Mouse (Mus musculus) hindbrain, embryonic 10.5 days (tissue): ENCODE measurements around the gene Akt1s1. TPM values are rescaled to one million over a fixed set of nuclear protein-coding genes. Genes with fewer than 3 reads are reported as not detected.
A peak's percentile ranks its signal among the peaks of the same experiment; 100 is the strongest.

Experiments
- DNase-seq: peaks from one replicate; pipeline ENCODE4 v3.0.0-alpha.2; 2017; ENCODE audit warnings: low spot score
- H3K27ac ChIP-seq: fragments of 300-500 bp; sonication (generic); 2 replicates; pipeline ENCODE4 v1.5.1; 2016; ENCODE audit warnings: mild to moderate bottlenecking, moderate library complexity
- H3K27me3 ChIP-seq: fragments of 300-500 bp; sonication (generic); 2 replicates; pipeline ENCODE4 v1.6.1; 2016; ENCODE audit warnings: mild to moderate bottlenecking; ENCODE audit not compliant: poor library complexity, insufficient read depth, severe bottlenecking
- H3K36me3 ChIP-seq: fragments of 300-500 bp; sonication (generic); 2 replicates; pipeline ENCODE4 v1.6.1; 2016; ENCODE audit warnings: mild to moderate bottlenecking, moderate library complexity
- H3K4me1 ChIP-seq: fragments of 300-500 bp; sonication (generic); replicated peaks from 2 replicates; pipeline ENCODE4 v1.6.1; 2016; ENCODE audit warnings: mild to moderate bottlenecking
- H3K4me3 ChIP-seq: fragments of 300-500 bp; sonication (generic); 2 replicates; pipeline ENCODE4 v1.5.1; 2016; ENCODE audit warnings: mild to moderate bottlenecking, moderate library complexity
- H3K9me3 ChIP-seq: fragments of 300-500 bp; sonication (generic); 2 replicates; pipeline ENCODE4 v1.6.1; 2016; ENCODE audit warnings: mild to moderate bottlenecking, moderate library complexity
- WGBS: fragments of 180-500 bp; shearing (Covaris S2); methylation state at CpG from one replicate; pipeline ENCODE4 v1.1.7; 2016; 5-methylcytosine and 5-hydroxymethylcytosine counted together
- polyA plus RNA-seq: library from polyadenylated mRNA; unstranded; fragments of >200 nt; fragmentation: Nextera tagmentation; extraction: Ambion mirVana; gene quantifications from 2 replicates; pipeline ENCODE4 v1.2.1, GENCODE M21; 2016

Gene Akt1s1
- polyA plus RNA-seq, 1 experiment from 2014 or later = 93.3 TPM

DNA sequence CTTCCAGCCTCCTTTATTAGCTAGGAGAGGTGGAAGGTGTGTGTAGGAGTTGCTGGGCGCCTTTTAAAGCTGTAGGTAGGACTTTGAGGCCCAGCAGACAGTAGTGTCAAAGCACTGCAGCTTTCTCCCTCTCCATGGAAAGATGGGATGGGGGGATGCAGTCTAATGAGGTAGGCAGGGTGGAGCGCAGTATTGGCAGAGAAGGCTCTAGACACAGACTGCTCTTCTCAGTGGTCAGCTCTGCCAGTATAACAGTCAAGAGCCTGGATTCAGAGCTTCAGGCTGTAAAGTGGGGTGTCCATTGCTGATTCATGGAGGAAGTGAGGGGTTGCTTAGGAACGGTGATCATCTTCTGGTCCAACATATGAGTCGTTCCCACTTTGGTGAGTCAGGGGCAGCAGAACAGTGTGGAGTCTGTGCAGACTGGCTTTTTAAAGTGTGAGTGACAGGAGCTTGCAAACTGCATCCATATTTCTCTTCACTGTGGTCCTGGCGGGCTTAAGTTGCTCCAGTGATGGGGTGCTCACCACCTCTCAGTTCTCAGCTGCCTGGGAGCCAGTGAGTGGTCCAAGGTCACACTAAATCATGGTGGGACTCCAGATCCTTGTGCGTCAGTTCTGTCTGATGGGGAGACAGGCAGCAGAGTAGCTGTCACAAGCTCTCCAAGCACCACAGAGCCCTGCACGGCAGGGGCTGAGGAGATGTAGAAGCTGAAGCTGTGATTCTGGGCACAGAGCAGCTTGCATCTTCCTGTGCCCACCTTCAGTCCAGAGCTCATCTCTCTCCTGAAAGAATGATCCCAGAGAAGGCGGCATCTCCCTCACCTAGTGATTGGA, 2.2 kb downstream of the Akt1s1 start:
- Histone ChIP-seq H3K4me3 (peak overlapping the region; percentile 72), H3K36me3 (peaks cover 38% of the 10 kb centered on the region), H3K4me1 (peaks cover 72% of the 10 kb centered on the region), H3K9me3 (no peaks in the 10 kb centered on the region), H3K27me3 (no peaks in the 10 kb centered on the region), H3K27ac (peak overlapping the region; percentile 93)
- no peak for DNase-seq
- 82% methylated on average over 8 of the region's 8 CpGs for WGBS

DNA sequence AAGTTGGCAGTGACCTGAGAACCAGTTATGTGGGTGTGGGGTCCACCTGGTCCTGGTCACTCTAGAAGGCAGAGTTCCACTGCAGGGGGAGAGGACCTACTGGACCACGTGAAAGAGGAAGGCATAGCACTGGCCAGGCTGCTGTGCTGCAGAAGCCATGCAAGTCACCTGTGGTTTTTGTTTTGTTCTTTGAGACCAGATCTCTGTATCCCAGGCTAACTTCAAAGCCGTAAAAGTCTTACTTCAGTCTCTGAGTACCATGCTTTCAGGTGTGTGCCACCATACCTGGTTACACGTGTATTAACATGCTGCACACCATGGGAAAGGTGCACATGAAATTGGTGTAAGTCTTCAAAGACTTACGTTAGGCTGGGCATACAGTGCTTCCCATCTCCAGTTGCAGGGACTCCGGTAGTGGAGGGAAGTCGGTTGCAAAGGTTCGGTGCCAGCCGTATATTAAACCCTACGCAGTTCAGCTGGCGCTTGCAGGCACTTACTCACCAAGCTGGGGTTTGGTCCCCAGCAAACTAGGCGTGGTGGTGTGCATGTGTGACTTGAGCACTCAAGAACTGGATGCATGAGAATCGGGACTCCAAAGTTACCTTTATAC, 2.9 kb downstream of the Akt1s1 start:
- H3K9me3 ChIP-seq = no peaks in the 10 kb centered on the region
- H3K4me1 ChIP-seq = peaks cover 79% of the 10 kb centered on the region
- WGBS = 93% methylated on average over 12 of the region's 12 CpGs
- H3K27me3 ChIP-seq = no peaks in the 10 kb centered on the region
- H3K4me3 ChIP-seq = peak overlapping the region; percentile 72
- H3K27ac ChIP-seq = no peak overlapping the region
- DNase-seq = no peak
- H3K36me3 ChIP-seq = peaks cover 30% of the 10 kb centered on the region

DNA sequence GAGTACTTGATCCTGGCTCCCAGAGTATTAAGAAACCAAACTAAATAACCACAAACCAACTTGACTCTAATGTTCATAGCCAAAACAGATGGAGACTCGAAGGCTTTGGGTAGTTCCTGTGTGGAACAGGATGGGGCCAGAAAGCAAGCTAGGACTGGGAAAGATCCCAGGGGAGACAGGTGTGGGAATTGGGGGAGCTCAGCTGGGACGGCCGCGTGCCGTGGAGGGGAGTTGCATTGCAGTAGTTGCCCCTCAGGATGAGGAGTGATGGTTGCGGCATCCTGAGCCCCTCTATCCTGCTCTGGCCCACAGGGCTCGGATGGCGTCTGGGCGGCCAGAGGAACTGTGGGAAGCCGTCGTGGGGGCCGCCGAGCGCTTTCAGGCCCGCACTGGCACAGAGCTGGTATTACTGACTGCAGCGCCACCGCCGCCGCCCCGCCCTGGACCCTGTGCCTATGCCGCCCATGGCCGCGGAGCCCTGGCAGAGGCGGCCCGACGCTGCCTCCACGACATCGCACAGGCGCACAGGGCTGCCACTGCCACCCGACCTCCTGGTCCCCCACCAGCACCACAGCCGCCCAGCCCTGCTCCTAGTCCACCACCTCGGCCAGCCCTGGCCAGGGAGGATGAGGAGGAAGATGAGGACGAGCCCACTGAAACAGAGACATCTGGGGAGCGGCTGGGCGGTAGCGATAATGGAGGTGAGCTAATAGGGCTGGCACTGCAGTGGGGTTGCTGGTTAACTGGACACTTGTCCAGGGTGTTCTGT, 3.7 kb downstream of the Akt1s1 start:
- Histone ChIP-seq H3K9me3 (no peaks in the 10 kb centered on the region), H3K4me1 (peaks cover 83% of the 10 kb centered on the region), H3K4me3 (peak overlapping the region; percentile 58; the same call in 1 of the 2 replicates), H3K36me3 (peaks cover 27% of the 10 kb centered on the region), H3K27ac (no peak overlapping the region), H3K27me3 (no peaks in the 10 kb centered on the region)
- 90% methylated on average over 36 of the region's 36 CpGs for WGBS
- no peak for DNase-seq

DNA sequence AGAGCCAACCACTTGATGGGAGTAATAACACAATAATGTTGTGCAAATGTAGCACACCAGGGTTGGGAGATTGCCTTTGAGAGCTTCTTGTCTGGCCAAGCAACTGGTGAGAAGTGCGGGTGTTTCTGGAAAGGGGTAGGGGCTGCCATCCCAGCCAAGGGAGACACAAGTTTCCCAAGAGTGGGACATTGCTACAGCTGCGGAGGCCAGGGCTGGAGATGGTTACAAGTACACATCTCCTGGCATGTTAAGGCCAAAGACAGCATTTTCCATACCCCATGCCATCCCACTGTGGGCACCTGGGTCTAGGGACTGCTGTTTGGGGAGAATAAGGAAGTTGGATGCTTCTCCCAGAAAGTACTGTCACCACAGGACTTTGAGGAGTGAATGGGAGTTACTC, 4.3 kb downstream of the Akt1s1 start:
- no peaks in the 10 kb centered on the region for H3K27me3 ChIP-seq
- peaks cover 83% of the 10 kb centered on the region for H3K4me1 ChIP-seq
- no peak overlapping the region; the same call in 1 of the 2 replicates for H3K27ac ChIP-seq
- H3K4me3 ChIP-seq = peak overlapping the region; percentile 58
- no peaks in the 10 kb centered on the region for H3K9me3 ChIP-seq
- no peak for DNase-seq
- 92% methylated on average over 2 of the region's 2 CpGs for WGBS
- H3K36me3 ChIP-seq = peaks cover 27% of the 10 kb centered on the region

DNA sequence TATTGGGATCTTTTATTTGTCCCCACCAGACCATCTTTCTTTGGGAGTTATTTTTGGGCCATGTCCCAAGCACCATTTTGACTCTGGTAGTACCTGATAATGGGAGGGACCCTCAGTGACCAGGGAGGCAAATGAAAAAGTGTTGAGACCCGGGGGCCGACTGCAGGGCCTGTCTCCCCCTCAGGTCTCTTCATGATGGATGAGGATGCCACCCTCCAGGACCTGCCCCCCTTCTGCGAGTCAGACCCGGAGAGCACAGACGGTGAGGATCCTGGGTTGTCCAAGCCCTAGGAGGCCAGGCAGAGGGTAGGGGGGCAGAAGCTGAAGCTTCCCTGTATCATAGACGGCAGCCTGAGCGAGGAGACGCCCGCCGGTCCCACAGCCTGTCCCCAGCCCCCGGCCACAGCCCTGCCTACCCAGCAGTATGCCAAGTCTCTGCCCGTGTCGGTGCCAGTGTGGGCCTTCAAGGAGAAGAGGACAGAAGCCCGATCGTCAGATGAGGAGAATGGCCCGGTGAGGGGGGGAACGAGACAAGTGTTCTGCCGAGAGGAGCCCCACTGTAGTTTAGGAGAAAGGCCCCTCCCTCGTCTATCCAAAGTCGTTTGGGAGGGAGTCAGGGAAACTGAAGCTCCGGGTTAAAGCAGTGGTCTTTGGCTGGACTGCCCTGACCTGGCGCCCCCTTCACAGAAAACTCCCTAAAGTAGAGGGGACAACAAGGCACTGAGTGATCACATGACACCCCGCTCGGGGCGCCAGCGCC, 5.0 kb downstream of the Akt1s1 start:
- H3K4me3 ChIP-seq = peak overlapping the region; percentile 58
- no peak for DNase-seq
- WGBS = 35% methylated on average over 26 of the region's 26 CpGs
- H3K4me1 ChIP-seq = peaks cover 86% of the 10 kb centered on the region
- H3K27me3 ChIP-seq = no peaks in the 10 kb centered on the region
- peak overlapping the region; percentile 87 for H3K27ac ChIP-seq
- H3K36me3 ChIP-seq = peaks cover 27% of the 10 kb centered on the region
- no peaks in the 10 kb centered on the region for H3K9me3 ChIP-seq

DNA sequence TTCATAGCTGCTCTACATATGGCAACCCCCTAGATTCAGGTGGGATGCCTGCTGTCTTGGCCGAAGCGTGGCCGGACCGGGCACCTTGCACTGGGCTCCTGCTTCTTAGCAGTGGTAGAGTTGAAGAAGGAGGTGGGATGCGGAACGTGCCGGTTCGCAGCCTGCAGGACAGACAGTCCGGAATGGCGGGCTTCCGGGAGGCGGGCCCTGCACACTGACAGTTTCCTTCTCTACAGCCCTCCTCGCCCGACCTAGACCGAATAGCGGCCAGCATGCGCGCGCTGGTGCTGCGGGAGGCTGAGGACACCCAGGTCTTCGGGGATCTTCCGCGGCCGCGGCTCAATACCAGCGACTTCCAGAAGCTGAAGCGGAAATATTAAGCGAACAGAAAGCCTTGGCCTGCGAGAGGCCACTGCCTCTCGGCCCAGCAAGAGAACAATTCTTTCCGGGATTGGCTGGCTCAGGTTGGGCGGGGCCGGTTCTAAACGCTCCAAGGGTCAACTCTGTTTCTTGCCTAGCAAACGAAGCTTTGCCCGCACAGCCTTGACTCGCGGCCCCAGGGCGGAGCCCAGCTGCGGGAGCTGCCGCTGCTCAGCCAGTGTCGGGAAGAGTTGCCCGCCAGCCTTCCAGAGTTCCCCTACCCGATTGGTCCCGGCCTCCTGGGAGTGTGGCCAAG, 5.7 kb downstream of the Akt1s1 start:
- Histone ChIP-seq H3K36me3 (peaks cover 31% of the 10 kb centered on the region), H3K27ac (peak overlapping the region; percentile 87), H3K27me3 (no peaks in the 10 kb centered on the region), H3K4me1 (peaks cover 85% of the 10 kb centered on the region), H3K9me3 (no peaks in the 10 kb centered on the region), H3K4me3 (peak overlapping the region; percentile 58)
- 1% methylated on average over 45 of the region's 45 CpGs for WGBS
- peak; percentile 84 for DNase-seq

DNA sequence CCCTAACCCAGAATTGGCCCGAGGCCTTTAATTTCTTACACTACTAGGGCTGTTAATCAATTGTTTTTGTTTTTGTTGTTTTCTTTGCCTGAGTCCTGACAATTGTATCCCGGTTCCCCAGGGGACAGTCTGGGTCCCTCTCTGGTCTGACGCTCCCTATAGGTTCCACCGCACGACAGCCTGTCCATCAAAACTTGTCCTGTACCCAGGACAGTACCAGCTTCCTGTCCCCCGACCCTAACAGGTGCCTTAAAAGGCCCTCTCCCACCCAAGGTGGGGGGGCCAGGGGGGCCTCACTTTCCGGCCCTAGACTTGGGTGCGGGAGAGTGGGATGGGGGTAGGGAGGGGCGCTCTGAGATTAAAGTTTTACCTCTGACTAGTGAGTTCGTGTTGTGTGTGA, 6.2 kb downstream of the Akt1s1 start:
- H3K4me3 ChIP-seq = peak overlapping the region; percentile 58
- H3K9me3 ChIP-seq = no peaks in the 10 kb centered on the region
- H3K4me1 ChIP-seq = peaks cover 90% of the 10 kb centered on the region
- H3K27me3 ChIP-seq = no peaks in the 10 kb centered on the region
- WGBS = 42% methylated on average over 10 of the region's 10 CpGs
- H3K27ac ChIP-seq = peak overlapping the region; percentile 87
- no peak for DNase-seq
- H3K36me3 ChIP-seq = peaks cover 37% of the 10 kb centered on the region

DNA sequence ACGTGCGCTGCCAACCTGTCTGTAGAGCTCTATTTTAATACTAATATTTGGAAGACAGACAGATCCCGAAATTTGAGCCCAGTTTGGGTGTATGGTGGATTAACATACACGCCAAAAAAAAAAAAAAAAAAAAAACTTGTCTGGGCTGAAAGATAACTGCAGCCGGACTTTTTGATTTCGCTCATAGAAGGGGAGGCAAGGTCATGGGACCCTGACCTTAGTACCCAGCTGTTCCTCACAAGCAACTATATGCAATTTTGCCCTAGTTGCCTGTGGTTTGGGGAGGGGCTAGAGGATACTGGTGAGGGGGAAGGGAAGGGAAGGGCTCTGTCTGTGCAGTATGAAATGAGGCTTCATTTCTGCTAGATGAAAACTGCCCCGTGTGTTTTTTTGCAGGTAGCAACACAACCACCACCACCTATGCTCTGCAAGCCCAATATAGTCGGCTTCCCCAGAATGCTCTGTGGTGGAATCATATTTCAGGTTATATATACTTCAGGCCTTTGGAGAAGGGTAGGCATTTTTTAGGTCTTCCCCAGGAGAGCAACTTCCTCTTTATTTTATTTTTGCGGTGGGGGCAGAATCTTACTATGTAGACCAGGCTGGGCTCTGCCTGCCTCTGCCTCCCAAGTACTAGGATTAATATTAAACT, 7.6 kb downstream of the Akt1s1 start:
- Histone ChIP-seq H3K4me1 (peaks cover 90% of the 10 kb centered on the region), H3K9me3 (no peaks in the 10 kb centered on the region), H3K27ac (peak overlapping the region; percentile 95), H3K36me3 (peaks cover 47% of the 10 kb centered on the region), H3K27me3 (no peaks in the 10 kb centered on the region), H3K4me3 (peak overlapping the region; percentile 91)
- no peak for DNase-seq
- WGBS = 66% methylated on average over 9 of the region's 9 CpGs

DNA sequence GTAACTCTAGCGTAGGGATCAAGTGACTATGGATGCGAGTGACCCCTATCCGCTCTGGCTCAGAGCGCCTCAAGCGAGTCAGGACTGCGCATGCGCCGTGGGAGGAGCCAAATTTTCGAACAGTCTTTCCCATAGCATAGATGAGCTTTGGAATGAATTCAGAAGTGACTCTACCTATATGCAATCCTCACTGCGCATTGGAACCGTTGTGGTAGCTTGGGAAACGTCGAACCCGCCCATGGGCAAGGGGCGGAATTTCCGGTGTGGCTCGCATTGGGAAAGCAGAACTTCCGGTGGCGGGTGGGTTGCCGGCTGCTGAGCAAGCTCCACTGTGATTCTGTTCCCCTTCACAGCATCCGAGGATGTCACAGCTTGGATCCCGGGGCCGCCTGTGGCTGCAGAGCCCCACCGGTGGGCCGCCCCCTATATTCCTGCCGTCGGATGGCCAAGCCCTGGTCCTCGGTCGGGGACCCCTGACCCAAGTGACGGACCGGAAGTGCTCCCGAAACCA, 8.3 kb downstream of the Akt1s1 start, which contains the start of gene Pnkp:
Gene Pnkp, plus strand, starts transcription at position 98 of the 511 bp plus-strand sequence.
- Histone ChIP-seq H3K4me3 (peak within 1 kb of the TSS; percentile 91), H3K4me1 (peaks cover 85% of the 10 kb centered on the region), H3K27me3 (no peaks in the 10 kb centered on the region), H3K36me3 (peaks cover 47% of the 10 kb centered on the region), H3K27ac (peak within 1 kb of the TSS; percentile 95), H3K9me3 (no peaks in the 10 kb centered on the region)
- peak; percentile 91 for DNase-seq
- under 1% methylated on average over 32 of the region's 32 CpGs for WGBS

DNA sequence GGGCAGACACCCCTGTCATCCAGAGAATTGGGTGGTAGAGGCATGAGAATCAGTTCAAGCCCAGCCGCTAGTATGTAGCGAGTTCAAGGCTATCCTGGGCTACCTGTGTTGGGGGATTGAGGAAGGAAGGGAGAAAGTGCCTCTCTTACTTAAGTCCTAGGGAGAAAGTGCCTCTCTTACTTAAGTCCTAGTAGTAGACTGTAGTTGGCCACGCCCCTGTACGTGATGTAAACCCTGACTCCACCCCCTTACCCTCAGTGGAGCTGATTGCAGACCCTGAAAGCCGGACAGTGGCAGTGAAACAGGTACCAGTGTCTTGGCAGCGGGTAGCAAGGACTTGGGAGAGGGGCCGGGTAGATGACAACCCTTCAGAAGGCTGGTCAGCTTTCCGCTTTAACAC, 9.1 kb downstream of the Akt1s1 start:
- H3K4me1 ChIP-seq = peaks cover 80% of the 10 kb centered on the region
- no peaks in the 10 kb centered on the region for H3K9me3 ChIP-seq
- H3K36me3 ChIP-seq = peaks cover 47% of the 10 kb centered on the region
- H3K27me3 ChIP-seq = no peaks in the 10 kb centered on the region
- DNase-seq = no peak
- peak overlapping the region; percentile 95 for H3K27ac ChIP-seq
- 28% methylated on average over 8 of the region's 8 CpGs for WGBS
- peak overlapping the region; percentile 91 for H3K4me3 ChIP-seq

DNA sequence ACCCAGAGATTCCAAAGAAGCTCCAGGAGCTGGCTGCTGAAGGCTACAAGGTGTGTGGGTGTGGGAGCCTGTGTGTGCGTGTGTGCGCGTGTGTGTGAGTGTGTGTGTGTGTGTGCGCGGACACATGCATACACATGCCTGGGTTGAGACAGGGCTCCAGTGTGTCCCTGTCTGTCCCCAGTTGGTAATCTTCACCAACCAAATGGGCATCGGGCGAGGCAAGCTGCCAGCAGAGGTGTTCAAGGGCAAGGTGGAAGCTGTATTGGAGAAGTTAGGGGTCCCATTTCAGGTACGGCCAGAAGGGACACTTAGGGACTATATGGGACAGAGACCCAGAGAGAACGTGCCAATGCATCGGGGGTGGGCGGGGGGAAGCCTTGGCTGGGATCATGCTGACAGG, 11.1 kb downstream of the Akt1s1 start:
- Histone ChIP-seq H3K4me3 (peak overlapping the region; percentile 29; the same call in 1 of the 2 replicates), H3K4me1 (peaks cover 64% of the 10 kb centered on the region), H3K27ac (no peak overlapping the region), H3K9me3 (no peaks in the 10 kb centered on the region), H3K36me3 (peaks cover 58% of the 10 kb centered on the region), H3K27me3 (no peaks in the 10 kb centered on the region)
- DNase-seq = no peak
- WGBS = 92% methylated on average over 11 of the region's 11 CpGs
